ENCODE assay signal across 30 mouse cellular contexts in the genomic region with DNA sequence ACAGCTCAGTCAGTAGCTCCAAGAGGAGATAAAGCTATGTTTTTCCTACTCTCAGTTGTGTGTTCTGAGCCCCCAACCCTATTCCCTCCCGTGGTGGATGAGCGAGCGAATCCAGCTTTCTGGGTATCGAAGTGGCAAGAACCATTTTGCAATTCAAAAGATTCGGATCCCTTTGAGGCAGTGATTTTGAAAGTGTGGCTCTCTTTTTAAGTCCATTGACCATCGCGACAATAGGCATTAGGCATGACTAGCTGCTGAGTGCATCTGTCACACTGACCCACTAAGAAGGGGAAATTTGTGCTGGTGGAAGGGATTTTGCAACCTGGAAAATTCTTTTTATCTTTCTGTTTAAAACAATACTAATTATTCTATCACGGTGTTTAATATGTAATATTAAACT. TPM values are rescaled to one million over a fixed set of nuclear protein-coding genes. Genes with fewer than 3 reads are reported as not detected.
DNase-seq lines count a peak whose midpoint lies in the region; ATAC-seq and TF ChIP-seq lines count a peak whose summit lies in the region.
"Had no signal": no experiment of that assay in that cellular context is flagged by ENCODE, and none has a peak within 500 bp of the region (broad histone marks: within the 10 kb centered on the region; RNA-seq: fewer than 3 reads in every experiment).

No protein-coding gene starts in this region.

- DNase-seq in embryo, embryonic 10.5 days (ENCODE audit: low spot score), result peak; percentile 43
- no peak for DNase-seq in embryo, embryonic 9.5 days (ENCODE audit: extremely low spot score)
- DNase-seq in lung, postnatal 0 days (ENCODE audit: low spot score), result no peak
- no peak for DNase-seq in lung, postnatal 14 days
- DNase-seq in testis, postnatal 10 days (ENCODE audit: low spot score), result no peak
- DNase-seq: adrenal gland, postnatal 10 days; adrenal gland, postnatal 36 days; B cell, adult 2 months; cerebellum, adult 11 months; cerebellum, adult 2 months; cerebellum, adult 9-11 months; cerebellum, postnatal 25 days; forebrain, postnatal 0 days; gastrocnemius, adult 2 months; gastrocnemius, postnatal 14 days; heart, adult 11 months had no signal

- no peaks in the 10 kb centered on the region for H3K27me3 ChIP-seq in lung, postnatal 0 days (replicated peaks; ENCODE audit: insufficient read depth, low read length)
- peaks cover 10% of the 10 kb centered on the region; the same call in 1 of the 2 replicates for H3K27me3 ChIP-seq in midbrain, embryonic 12.5 days
- H3K27me3 ChIP-seq in midbrain, embryonic 15.5 days (replicated peaks), result no peaks in the 10 kb centered on the region
- no peaks in the 10 kb centered on the region for H3K27me3 ChIP-seq in midbrain, embryonic 13.5 days
- H3K27me3 ChIP-seq: CH12.LX; embryonic facial prominence, embryonic 13.5 days; forebrain, embryonic 12.5 days; hindbrain, embryonic 13.5 days had no signal

- no peak for ATAC-seq in lung, postnatal 0 days
- peak; percentile 45; the same call in 1 of the 2 replicates for ATAC-seq in midbrain, embryonic 12.5 days (ENCODE audit: low FRiP score, low read depth)
- ATAC-seq in midbrain, embryonic 15.5 days (replicated peaks), result no peak
- no peak for ATAC-seq in midbrain, embryonic 13.5 days
- ATAC-seq: forebrain, postnatal 0 days; hindbrain, embryonic 16.5 days; inflammation-experienced regulatory T-cells, adult 6 months; Patski had no signal

- no peaks in the 10 kb centered on the region for H3K36me3 ChIP-seq in lung, postnatal 0 days (ENCODE audit: insufficient read depth, low read length)
- no peaks in the 10 kb centered on the region for H3K36me3 ChIP-seq in midbrain, embryonic 12.5 days
- H3K36me3 ChIP-seq in midbrain, embryonic 15.5 days (replicated peaks), result no peaks in the 10 kb centered on the region
- H3K36me3 ChIP-seq in midbrain, embryonic 13.5 days, result no peaks in the 10 kb centered on the region
- H3K36me3 ChIP-seq: embryonic facial prominence, embryonic 10.5 days; embryonic facial prominence, embryonic 13.5 days; forebrain, embryonic 12.5 days; G1E; hindbrain, embryonic 13.5 days had no signal

- H3K4me2 ChIP-seq in lung, postnatal 0 days (replicated peaks; ENCODE audit: low read depth, low read length), result no peak overlapping the region
- H3K4me2 ChIP-seq in midbrain, embryonic 12.5 days (replicated peaks), result no peak overlapping the region
- H3K4me2 ChIP-seq in midbrain, embryonic 15.5 days, result no peak overlapping the region
- H3K4me2 ChIP-seq in midbrain, embryonic 13.5 days (replicated peaks), result 0 out of 2 replicates have a peak overlapping the region, but pooled peaks have one; percentile 19
- H3K4me2 ChIP-seq: embryonic facial prominence, embryonic 13.5 days; forebrain, embryonic 12.5 days; heart, embryonic 11.5 days; hindbrain, embryonic 13.5 days had no signal

- H3K4me1 ChIP-seq in lung, postnatal 0 days (ENCODE audit: insufficient read depth, low read depth, low read length), result peaks cover 4% of the 10 kb centered on the region; the same call in 1 of the 2 replicates
- H3K4me1 ChIP-seq in midbrain, embryonic 12.5 days, result peaks cover 24% of the 10 kb centered on the region
- peaks cover 4% of the 10 kb centered on the region; the same call in 1 of the 2 replicates for H3K4me1 ChIP-seq in midbrain, embryonic 15.5 days
- H3K4me1 ChIP-seq in midbrain, embryonic 13.5 days (replicated peaks), result peaks cover 15% of the 10 kb centered on the region

- H3K9me3 ChIP-seq in lung, postnatal 0 days (ENCODE audit: low read length), result no peaks in the 10 kb centered on the region
- H3K9me3 ChIP-seq in midbrain, embryonic 12.5 days, result no peaks in the 10 kb centered on the region
- H3K9me3 ChIP-seq in midbrain, embryonic 15.5 days, result no peaks in the 10 kb centered on the region
- H3K9me3 ChIP-seq in midbrain, embryonic 13.5 days, result no peaks in the 10 kb centered on the region
- H3K9me3 ChIP-seq: embryonic facial prominence, embryonic 10.5 days; embryonic facial prominence, embryonic 13.5 days; forebrain, embryonic 12.5 days; hindbrain, embryonic 13.5 days had no signal

- no peak for TF ChIP-seq CTCF in lung, postnatal 0 days (IDR thresholded peaks at IDR 0.05)

- H3K4me3 ChIP-seq in lung, postnatal 0 days (ENCODE audit: low read depth, low read length), result no peak overlapping the region
- no peak overlapping the region for H3K4me3 ChIP-seq in midbrain, embryonic 12.5 days
- H3K4me3 ChIP-seq in midbrain, embryonic 15.5 days, result no peak overlapping the region
- H3K4me3 ChIP-seq in midbrain, embryonic 13.5 days (replicated peaks), result no peak overlapping the region
- H3K4me3 ChIP-seq: embryonic facial prominence, embryonic 10.5 days; embryonic facial prominence, embryonic 13.5 days; erythroblast, embryonic 14.5 days; forebrain, embryonic 12.5 days; gastrocnemius, adult 2 months; hindbrain, embryonic 13.5 days had no signal

- 0 out of 2 replicates have a peak overlapping the region, but pooled peaks have one; percentile 20 for H3K27ac ChIP-seq in lung, postnatal 0 days (ENCODE audit: low read length)
- no peak overlapping the region for H3K27ac ChIP-seq in midbrain, embryonic 12.5 days (replicated peaks)
- no peak overlapping the region for H3K27ac ChIP-seq in midbrain, embryonic 15.5 days
- H3K27ac ChIP-seq in midbrain, embryonic 13.5 days, result peak overlapping the region; percentile 27; the same call in 1 of the 2 replicates
- H3K27ac ChIP-seq: embryonic facial prominence, embryonic 10.5 days; embryonic facial prominence, embryonic 13.5 days; forebrain, embryonic 12.5 days; gastrocnemius, adult 2 months; hindbrain, embryonic 13.5 days had no signal

- WGBS in lung, postnatal 0 days, result 75% methylated on average over 8 of the region's 8 CpGs
- WGBS in midbrain, embryonic 12.5 days, result 15% methylated on average over 8 of the region's 8 CpGs
- 18% methylated on average over 8 of the region's 8 CpGs for WGBS in midbrain, embryonic 15.5 days
- 12% methylated on average over 8 of the region's 8 CpGs for WGBS in midbrain, embryonic 13.5 days

- TF ChIP-seq EP300 in lung, postnatal 0 days (IDR thresholded peaks at IDR 0.05), result no peak

- H3K9ac ChIP-seq in lung, postnatal 0 days (replicated peaks; ENCODE audit: low read depth), result no peak overlapping the region
- no peak overlapping the region for H3K9ac ChIP-seq in midbrain, embryonic 12.5 days (replicated peaks)
- H3K9ac ChIP-seq in midbrain, embryonic 15.5 days, result no peak overlapping the region
- no peak overlapping the region for H3K9ac ChIP-seq in midbrain, embryonic 13.5 days (replicated peaks)
- H3K9ac ChIP-seq: embryonic facial prominence, embryonic 13.5 days; forebrain, embryonic 12.5 days; forebrain, postnatal 0 days; hindbrain, embryonic 13.5 days had no signal

RNA-seq across cellular contexts. Expression of a gene that starts 15.3 kb away (rescaled TPM):
- polyA plus RNA-seq in lung, postnatal 0 days (2015; fragmentation: Nextera tagmentation; extraction: Ambion mirVana), result 171 and 207 TPM in 2 replicates
- polyA plus RNA-seq in midbrain, embryonic 12.5 days (2016; fragmentation: Nextera tagmentation; extraction: Ambion mirVana), result 16.6 and 20.5 TPM in 2 replicates
- 3.7 and 3.9 TPM in 2 replicates for polyA plus RNA-seq in midbrain, embryonic 15.5 days (2015; fragmentation: Nextera tagmentation; extraction: Ambion mirVana)
- 8.9 and 12.3 TPM in 2 replicates for polyA plus RNA-seq in midbrain, embryonic 13.5 days (2015; fragmentation: Nextera tagmentation; extraction: Ambion mirVana)
- polyA plus RNA-seq: erythroblast, embryonic 14.5 days; G1E had no signal

RNA-seq across cellular contexts. Expression of a gene that starts 51.6 kb away (rescaled TPM):
- 2.5 and 2.6 TPM in 2 replicates for polyA plus RNA-seq in lung, postnatal 0 days (2015; fragmentation: Nextera tagmentation; extraction: Ambion mirVana)
- 2.8 and 3.0 TPM in 2 replicates for polyA plus RNA-seq in midbrain, embryonic 12.5 days (2016; fragmentation: Nextera tagmentation; extraction: Ambion mirVana)
- polyA plus RNA-seq in midbrain, embryonic 15.5 days (2015; fragmentation: Nextera tagmentation; extraction: Ambion mirVana), result 5.4 and 5.8 TPM in 2 replicates
- 2.7 and 3.0 TPM in 2 replicates for polyA plus RNA-seq in midbrain, embryonic 13.5 days (2015; fragmentation: Nextera tagmentation; extraction: Ambion mirVana)
- polyA plus RNA-seq: erythroblast, embryonic 14.5 days; G1E had no signal

Comparison
In these comparisons a context has a peak if more than half of its experiments do, and no peak if none do; other contexts are left out.
1. H3K27ac ChIP-seq: peak in lung, postnatal 0 days (single experiment) and midbrain, embryonic 13.5 days (single experiment); none in midbrain, embryonic 12.5 days (single experiment) and midbrain, embryonic 15.5 days (single experiment).